Mouse (Mus musculus): ENCODE measurements around the gene Gal3st3.

Gal3st3 gene

DNA sequence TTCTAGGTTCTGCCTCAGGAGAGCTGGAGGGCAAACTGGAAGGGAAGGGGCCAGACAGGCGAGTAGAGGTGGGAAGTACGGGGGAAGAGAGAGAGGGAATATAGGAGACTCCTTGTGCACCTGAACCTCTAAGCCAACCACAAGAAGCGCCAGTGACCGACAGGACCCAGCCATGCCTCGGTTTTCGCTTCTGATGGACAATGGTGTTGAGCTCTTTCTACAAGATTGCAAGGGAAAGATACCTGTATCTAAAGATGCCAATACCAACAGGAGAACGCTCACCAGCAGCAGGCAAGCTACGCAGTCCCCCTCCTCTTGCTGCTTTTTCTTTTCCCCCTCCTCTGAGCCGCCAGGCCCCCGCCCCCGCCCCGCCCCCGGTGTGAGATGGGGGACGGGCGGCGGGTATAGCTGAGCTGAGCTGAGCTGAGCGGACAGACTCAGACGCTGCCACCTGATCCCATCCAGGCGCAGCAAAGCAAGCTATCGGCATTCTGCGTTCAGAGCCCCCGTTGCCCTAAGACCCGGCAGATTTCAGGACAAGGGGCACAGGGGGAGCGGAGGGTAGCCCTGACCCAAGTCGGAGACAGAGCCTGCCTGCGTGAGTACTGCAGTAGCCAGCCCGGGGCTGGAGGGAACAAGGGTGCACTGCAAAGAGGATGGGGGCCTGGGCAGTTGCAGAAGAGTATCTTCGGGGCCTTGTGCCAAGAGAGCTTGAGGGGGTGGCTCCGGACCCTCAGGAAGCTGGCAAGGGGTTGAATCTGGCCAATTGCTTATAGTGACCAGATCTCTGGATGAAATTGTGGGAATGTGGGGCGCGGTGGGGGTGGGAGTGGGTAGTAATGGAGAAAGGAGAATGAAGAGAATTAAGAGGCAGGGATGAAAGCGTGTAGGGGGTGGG is at the start of gene Gal3st3:
TSS of gene Gal3st3 (plus strand) at position 429 of the 898 bp plus-strand sequence.
- DNase-seq (ENCODE audit: inconsistent age in 2 of 2, low spot score in 1 of 2): no peak

DNA sequence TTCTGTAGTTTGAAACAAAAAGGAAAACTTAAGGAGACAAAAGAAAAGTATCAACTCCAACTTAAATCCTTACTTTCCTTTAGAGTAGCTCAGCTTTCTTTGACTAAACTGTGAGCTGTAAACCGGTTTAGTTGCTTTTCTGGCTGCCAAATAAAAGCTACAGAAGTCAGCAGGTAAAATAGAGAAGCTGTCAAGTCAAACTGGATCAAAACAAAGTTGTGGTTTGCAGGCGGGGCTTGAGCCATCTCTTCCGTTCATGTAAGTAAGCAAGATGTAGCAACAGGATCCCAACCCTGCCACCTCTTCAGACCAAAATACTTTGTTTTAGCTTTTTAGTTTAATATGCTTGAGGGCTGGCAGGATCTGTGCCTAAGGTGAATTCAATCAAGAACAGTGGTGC is 41.0 kb upstream of the Gal3st3 start:
- DNase-seq (ENCODE audit: inconsistent age in 2 of 2, low spot score in 1 of 2): no peak

DNA sequence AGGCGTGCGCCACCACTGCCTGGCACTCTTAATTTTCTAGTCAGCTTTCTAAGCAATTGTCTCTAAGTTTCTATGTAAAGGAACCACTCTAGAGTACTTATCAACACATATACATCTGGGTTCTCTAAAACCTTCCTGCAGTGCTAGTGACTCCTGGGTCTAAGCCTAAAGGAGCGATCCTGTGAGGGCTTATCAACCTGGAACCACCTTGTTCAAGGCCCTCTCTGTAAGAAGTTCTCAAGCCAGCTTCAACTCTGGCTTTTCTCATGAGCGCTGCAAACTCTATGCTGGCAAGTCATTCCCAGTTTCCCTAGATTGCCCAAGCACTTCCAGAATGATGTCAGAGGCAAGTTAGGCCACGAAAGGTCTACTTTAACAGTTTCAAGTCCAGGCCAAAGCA is 31.1 kb upstream of the Gal3st3 start:
- DNase-seq (ENCODE audit: inconsistent age in 2 of 2, low spot score in 1 of 2): peak in 1 of 2 experiments; percentile 42

DNA sequence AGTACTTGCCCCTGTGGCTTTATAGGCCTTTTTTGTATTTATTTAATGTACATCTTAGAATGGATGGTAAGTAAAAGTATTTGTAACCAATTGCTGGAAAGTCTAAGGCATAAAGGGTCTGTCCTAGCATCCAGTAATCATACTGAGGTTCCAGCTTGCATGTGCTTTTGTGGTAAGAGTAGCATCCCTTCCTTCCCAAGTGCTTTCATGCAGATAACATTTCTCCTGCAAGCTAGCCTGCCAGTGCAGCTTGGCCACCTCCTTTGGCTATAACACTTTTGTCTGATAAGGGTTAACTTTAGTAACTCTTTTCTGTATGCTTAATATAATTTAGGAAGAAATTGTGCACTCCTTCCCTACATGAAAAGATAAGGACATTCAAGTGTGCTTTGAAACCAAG is 30.1 kb upstream of the Gal3st3 start:
- DNase-seq (ENCODE audit: inconsistent age in 2 of 2, low spot score in 1 of 2): no peak

DNA sequence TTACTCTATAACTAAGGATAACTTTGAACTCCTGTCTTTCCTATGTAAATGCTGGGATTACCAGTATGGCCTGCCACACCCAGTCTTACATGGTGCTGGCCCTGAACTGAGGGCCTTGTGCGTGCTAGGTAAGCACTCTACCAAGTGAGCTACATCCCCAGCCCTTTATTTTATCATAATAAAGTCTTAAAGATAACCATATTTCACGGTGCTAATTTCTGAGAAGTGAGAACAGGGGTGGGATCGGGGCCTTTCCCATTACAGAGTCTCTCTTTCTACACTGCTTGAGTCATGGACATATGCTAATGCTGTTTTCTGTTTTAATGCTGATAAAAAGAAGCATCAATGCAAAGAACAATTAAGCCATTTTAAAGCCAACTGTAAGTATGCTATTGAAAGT is 29.3 kb upstream of the Gal3st3 start:
- no peak for DNase-seq (ENCODE audit: inconsistent age in 2 of 2, low spot score in 1 of 2)

DNA sequence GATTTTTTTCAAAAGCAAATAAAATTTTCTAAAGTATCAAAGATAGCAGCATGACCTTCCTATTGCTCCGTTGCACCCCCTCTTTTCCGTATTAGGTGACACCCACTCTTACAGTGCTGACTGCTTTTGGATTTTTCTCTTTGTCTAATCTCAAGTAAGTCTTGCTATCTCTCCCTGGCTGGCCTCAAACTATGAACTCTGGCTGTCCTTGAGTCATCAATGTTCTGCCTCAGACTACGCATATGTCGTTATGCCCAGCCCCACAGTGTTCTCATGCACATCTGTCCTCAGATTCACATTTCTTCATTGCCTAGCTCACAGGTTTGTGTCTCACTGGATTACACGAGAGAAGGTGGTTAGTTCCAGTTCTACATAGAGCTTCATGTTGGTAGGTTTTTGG is 28.7 kb upstream of the Gal3st3 start:
- peak in 1 of 2 experiments; percentile 58 for DNase-seq (ENCODE audit: inconsistent age in 2 of 2, low spot score in 1 of 2)

DNA sequence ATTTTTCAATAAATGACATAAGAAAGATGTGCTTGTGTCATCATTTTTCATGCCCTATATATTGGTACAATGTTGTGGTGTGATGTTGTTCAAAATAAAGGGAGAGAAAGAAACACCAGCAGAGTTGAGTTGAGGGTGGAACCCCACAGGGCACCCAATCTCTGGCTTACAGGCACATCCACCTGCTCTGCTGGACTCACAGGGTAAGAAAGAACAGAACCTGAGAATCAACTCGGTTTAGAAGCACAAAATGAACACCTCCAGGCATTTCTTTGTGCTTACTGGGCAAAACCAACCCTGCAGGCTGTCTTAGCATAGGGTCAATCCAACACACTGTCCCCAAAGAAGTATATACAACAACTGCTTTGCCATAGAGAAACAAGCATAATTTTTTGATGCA is 26.7 kb upstream of the Gal3st3 start:
- DNase-seq (ENCODE audit: inconsistent age in 2 of 2, low spot score in 1 of 2): no peak

DNA sequence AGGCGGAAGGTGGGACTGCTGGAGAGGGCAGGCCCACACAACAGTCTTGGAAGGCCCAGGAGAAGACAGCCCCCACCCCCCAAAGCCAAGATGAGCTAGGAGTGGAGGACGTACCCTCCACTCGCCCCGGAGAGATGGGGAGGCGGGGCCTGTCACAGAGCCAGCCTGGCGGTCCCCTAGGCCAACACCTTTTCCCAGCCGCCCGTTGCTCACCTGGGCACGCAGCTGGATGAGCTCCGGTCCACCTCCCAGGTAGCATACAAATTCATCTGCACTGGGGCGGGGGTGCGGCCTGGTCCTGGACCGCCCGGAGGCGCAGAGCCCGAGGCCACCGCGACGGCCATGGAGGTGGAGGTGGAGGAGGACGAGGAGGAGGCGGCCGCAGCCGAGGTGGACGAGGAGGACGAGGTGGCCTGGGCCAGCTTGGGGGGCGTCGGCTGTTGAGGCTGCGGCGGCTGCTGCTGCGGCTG is 25.8 kb upstream of the Gal3st3 start:
- DNase-seq (ENCODE audit: inconsistent age in 2 of 2, low spot score in 1 of 2): peak in 1 of 2 experiments; percentile 83

DNA sequence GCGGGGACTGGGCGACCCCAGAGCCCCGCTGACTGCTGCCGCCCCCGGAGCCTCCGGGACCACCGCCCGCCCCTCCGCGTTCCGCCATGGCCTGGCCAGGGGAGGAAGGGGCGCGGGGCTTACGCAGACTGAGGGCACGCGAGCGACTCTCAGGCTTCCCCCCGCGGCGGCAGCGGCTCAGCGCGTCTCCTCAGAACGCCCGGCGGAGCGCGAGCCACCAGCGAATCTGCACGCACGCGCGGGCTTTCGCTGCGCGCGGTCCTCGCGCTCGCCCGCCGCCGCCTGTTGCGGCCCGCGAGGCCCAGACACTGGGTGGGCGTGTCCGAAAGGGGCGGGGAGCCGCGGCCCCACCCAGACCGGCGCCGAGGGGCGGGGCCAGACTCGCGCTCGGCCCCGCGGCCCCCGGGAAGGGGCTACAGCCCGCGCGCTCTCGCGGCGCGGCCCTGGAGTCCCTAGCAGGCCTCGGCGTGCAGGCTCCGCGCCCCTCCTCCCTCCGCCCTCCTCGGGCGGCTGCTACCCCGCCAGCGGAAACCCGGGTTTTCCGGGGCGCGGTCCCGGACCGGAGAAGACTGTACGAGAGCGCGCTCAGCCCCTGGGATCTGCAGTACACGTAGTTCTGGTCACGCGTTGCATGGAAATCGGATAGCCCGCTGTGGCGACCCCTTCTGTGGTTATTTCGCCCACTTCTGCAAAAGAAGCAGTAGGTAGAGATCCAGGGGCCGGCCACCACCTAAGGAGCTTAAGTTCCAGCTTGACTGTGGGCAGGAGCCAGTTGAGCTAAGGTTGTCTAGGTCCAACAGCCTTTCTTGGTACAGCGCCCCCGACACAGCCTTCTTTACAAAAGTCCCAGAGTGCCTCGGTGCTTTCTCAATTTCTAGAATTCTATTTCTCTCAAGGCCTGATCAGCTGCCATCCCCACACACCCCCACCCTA is 25.1 kb upstream of the Gal3st3 start, which contains the start of gene Pacs1:
TSS of gene Pacs1 (minus strand) at position 319 of the 933 bp plus-strand sequence.
- peak; percentile 94 to 98 for DNase-seq (ENCODE audit: inconsistent age in 2 of 2, low spot score in 1 of 2)

DNA sequence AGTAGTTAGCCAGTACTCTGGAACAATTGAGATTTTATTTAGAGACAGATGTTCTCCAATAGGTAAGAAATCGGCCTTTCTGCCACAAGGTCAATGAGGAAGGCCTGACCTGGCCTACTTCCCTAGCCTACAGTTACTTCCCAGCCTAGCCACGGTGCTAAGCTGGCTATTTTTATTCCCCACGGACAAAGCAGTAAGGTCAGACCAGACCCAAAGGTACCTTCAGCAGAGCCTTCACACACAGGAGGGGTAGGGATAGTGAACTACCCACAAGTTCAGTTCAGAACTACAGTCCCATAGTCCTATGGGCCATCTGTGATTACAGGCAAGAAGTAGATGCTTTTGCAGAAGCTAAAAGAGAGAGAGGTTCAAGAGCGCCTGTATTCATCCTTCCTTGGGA is 24.2 kb upstream of the Gal3st3 start:
- no peak for DNase-seq (ENCODE audit: inconsistent age in 2 of 2, low spot score in 1 of 2)

DNA sequence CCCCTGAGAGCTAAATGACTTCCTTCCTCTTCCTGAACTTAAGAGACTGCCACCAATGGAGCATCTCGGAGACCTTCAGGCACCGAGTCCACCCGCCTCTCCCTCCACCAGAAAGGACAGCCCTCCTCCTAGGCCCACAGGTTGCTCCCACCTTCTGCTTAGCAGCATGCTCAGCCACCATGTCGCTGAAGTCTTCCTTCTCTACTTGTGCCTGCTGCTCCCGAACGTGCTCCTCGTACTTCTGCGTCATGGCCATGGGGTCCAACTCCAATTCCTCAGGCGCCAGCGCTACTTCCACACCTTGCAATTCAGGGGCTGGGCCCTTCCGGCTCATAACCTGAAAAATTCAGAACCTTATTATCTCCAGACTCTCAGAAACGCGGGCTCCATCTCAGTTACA is 23.5 kb upstream of the Gal3st3 start:
- no peak for DNase-seq (ENCODE audit: inconsistent age in 2 of 2, low spot score in 1 of 2)

DNA sequence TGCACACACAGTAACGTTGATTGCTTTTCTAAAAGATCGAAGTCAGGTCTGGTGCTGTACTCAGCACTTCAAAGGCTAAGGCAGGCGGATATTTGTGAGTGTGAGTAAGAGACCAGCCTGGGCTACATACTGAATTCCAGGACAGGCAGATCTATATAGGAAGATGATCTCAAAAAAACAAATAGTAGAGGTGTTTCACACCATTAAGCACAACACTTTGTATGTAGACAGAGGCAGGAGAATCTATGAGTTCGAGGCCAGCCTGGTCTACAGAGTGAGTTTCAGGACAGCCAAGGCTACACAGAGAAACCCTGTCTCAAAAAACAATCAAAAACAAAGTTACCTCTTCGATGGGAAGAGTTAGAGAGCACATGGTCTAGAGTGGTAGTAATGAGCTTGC is 22.4 kb upstream of the Gal3st3 start:
- DNase-seq (ENCODE audit: inconsistent age in 2 of 2, low spot score in 1 of 2): no peak

DNA sequence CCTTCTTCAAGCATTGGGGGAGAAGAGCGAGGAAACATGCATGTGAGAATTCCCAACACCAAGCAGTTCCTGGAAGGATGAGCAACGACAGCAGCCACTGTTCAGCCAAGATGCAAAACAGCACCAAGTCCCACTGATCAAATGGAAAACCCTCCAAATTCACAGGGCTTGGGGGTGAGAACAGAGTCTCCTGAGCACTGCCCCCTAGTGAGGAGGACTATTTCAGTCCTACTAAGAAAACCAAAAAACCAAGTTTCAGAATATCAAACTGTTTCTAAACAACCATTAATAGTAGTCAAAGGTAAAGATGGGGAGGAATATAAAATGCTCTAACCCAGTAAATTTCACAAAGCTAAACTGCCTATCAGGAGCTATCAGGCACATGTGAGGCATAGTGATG is 21.6 kb upstream of the Gal3st3 start:
- no peak for DNase-seq (ENCODE audit: inconsistent age in 2 of 2, low spot score in 1 of 2)

DNA sequence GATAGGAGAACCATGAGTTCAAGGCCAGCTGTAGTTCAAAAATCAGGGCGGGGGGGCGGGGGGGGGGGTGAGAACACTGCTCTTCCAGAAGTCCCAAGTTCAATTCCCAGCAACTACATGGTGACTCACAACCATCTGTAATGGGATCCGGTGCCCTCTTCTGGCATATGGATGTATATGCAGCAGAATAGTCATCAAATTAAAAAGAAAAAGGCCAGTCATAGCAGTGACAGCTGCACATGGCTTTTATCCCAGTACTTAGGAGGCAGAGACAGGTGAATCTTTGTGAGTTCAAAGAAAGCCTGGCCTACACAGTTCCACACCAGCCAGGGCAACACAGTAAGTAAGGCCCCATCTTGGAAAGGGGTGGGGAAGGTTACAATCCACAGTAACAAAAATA is 21.0 kb upstream of the Gal3st3 start:
- no peak for DNase-seq (ENCODE audit: inconsistent age in 2 of 2, low spot score in 1 of 2)

DNA sequence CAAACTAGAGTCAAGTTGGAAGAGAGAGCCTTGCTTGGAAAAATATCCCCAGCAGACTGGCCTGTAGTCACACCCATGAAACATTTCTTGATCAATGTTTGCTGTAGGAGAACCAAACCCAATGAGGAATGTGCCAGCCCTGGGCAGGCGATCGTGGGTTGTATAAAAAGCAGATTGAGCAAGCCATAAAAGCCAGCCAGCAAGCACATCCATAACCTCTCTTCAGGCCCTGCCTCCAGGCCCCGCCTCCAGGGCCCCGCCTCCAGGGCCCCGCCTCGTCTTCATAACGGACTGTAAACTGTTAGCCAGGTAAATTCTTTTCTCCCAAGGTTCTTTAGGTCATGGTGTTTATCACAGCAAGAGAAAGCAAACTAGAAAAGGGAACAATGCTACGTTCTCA is 19.8 kb upstream of the Gal3st3 start:
- peak in 1 of 2 experiments; percentile 62 for DNase-seq (ENCODE audit: inconsistent age in 2 of 2, low spot score in 1 of 2)

DNA sequence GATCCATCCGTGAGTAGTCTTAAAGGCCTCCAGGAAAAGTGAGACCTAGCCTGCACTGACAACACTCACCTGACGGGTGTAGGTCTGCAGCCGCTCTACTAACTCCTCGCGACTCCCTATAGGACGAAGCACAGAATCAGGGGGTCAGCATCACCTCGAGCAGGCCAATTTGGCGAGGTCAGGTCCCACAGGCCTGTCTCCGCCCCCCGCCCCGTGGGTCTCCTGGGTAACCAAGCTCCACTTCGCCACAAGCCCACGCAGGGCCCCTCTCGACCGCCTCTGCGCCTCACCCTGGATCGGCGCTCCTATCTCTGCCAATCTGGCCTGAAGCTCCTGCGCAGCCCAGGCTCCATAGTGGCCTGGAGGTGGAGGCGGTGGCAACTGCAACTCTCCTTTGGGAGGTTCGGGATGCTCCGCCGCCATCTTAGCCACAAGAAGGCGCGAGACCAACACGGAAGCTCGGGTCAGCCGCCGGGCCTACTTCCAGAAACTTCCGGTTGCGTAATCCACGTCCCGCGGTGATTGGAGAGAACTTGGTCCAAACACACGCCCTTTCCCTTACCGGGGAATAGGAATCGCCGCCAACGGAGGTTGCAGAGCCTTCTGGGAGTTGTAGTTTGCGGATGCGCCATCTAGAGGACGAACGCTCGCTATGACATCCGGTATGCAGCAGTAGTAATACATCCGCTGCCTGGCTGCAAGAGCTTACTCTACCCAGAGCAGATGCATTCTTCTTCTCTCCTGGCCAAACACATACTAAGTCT is 3.0 kb upstream of the Gal3st3 start, which contains the start of gene Sf3b2:
TSS of gene Sf3b2 (minus strand) at position 484 of the 764 bp plus-strand sequence.
- peak; percentile 99 to 100 for DNase-seq (ENCODE audit: inconsistent age in 2 of 2, low spot score in 1 of 2)

DNA sequence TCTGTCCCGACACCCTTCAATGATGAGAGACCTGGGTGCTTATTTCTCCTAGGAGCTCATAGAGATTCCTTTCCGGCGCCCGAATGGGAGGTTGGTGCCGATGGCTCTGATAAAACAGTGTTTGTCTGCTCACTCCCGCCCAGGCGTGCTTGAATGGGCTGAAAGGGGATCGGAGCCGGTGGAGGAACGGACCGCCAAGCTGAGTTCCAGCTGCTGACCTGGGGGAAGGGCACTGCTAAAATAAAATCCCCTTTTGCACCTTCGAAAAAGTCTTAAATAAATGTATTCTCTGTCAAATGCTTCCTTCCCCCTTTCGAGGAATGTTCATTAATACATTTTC is 2.4 kb upstream of the Gal3st3 start:
- no peak for DNase-seq (ENCODE audit: inconsistent age in 2 of 2, low spot score in 1 of 2)

DNA sequence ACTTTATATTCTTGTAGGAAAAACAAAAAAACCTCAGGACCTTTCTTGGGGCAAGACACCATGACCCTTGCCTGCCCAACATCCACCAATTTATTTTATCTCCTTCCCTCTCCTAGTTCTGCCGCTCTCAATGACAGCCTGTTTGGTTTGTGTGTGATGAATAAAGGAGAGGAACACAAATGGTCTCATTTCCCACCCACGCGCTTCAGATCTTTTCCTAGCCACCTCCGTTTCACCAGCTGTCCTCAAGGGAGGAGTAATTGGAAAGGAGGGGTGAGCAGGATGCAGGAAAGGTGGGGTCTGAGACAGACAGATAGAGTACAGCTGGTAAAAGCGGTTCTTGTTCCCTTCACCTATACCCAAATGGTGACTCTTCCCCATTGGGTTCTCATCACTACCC is 1.5 kb upstream of the Gal3st3 start:
- no peak for DNase-seq (ENCODE audit: inconsistent age in 2 of 2, low spot score in 1 of 2)

DNA sequence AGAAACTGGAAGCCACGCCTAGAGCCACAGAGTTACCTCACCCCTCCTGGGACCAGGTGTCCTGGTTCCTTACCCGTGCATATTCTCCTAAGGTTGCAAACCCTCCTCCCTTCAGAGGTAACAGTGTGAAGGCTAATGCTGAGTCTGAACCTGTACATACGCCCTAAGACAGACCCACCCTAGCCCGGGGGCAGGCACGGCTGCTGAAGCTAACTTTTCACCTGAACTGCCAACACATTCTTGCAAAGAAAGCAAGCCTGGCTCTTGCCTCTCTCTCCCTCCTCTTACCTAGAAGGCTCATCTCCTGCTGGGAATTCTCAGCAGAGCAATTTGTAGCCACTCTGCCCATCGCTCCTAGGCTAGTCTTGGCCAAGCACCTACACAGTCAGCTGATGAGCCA is 2.5 kb downstream of the Gal3st3 start:
- DNase-seq (ENCODE audit: inconsistent age in 2 of 2, low spot score in 1 of 2): no peak

DNA sequence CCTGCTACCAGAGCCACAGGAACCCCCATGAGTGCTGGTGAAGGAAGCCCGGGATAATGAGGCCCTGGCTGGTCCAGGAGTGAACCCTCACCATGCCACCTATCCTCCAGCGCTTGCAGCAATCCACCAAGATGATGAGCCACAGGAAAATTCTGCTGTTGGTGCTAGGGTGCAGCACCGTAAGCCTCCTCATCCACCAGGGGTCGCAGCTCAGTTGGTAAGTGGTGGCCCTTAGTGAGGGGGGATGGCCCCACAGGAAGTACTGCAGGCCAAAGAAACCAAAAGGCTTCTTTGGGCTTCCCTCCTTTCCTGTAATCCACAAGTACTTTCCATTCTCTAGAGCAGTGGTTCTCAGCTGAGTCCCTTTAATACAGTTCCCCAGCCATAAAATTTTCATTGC is 4.3 kb downstream of the Gal3st3 start:
- DNase-seq (ENCODE audit: inconsistent age in 2 of 2, low spot score in 1 of 2): peak in 1 of 2 experiments; percentile 66

DNA sequence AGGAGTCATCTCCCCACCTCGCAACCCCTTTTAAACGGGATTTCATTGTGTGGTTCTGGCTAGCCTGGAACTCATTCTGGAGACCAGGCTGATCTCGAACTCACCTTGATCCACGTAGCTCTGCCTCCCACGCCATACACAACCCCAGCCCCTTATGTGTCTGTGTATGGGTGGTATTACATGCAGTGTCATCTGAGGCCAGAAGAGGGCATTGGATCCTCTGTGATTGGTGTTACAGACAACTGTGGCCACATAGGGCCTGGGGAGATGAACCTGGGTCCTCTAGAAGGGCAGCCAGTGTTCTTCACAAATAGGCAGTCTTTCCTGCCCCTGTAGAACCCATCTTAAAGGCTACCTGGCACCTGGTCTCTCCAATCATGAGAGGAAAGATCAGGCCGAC is 8.1 kb downstream of the Gal3st3 start:
- DNase-seq (ENCODE audit: inconsistent age in 2 of 2, low spot score in 1 of 2): no peak
